Mouse (Mus musculus) small intestine, adult 2 months (tissue): Measurements from ENCODE around the gene Nectin1. TPM values are rescaled to one million over a fixed set of nuclear protein-coding genes. Genes with fewer than 3 reads are reported as not detected.
A peak's percentile ranks its signal among the peaks of the same experiment; 100 is the strongest.

Source experiments
- H3K27ac ChIP-seq: fragments of 200-500 bp; 2 replicates; pipeline ENCODE4 v1.5.1; 2012; ENCODE audit warnings: low read depth, low read length, control low read depth, inconsistent platforms; ENCODE audit not compliant: insufficient read depth
- H3K27me3 ChIP-seq: fragments of 200-500 bp; 2 replicates; pipeline ENCODE4 v1.6.1; 2012; ENCODE audit warnings: mild to moderate bottlenecking, moderate library complexity, low read length, inconsistent platforms; ENCODE audit not compliant: control insufficient read depth, insufficient read depth
- H3K36me3 ChIP-seq: fragments of 200-500 bp; 2 replicates; pipeline ENCODE4 v1.6.1; 2012; ENCODE audit warnings: mild to moderate bottlenecking, low read length, control low read depth, inconsistent platforms; ENCODE audit not compliant: control insufficient read depth, insufficient read depth
- H3K4me1 ChIP-seq: fragments of 200-500 bp; 2 replicates; pipeline ENCODE4 v1.6.1; 2012; ENCODE audit warnings: low read length, inconsistent platforms, mixed read lengths; ENCODE audit not compliant: control insufficient read depth, insufficient read depth, insufficient read length
- H3K4me3 ChIP-seq: fragments of 200-500 bp; 2 replicates; pipeline ENCODE4 v1.5.1; 2012; ENCODE audit warnings: low read depth, mild to moderate bottlenecking, control low read depth, inconsistent platforms, low read length, moderate library complexity
- CTCF ChIP-seq: fragments of 200-500 bp; IDR thresholded peaks from 2 replicates; pipeline ENCODE4 v1.5.1; 2012; ENCODE audit warnings: low read depth, mild to moderate bottlenecking, control low read depth, inconsistent platforms, low read length, moderate library complexity, mixed read lengths; ENCODE audit not compliant: insufficient replicate concordance, insufficient read length; ENCODE audit errors: extremely low read depth
- POLR2A ChIP-seq: fragments of 200-500 bp; IDR thresholded peaks from 2 replicates; pipeline ENCODE4 v1.6.1; 2012; ENCODE audit warnings: low read depth, mild to moderate bottlenecking, control low read depth, inconsistent platforms, low read length, moderate library complexity
- whole genome bisulfite sequencing: fragments of 180-500 bp; shearing (Covaris S2); methylation state at CpG from one replicate; pipeline ENCODE4 v1.1.7; 2018; 5-methylcytosine and 5-hydroxymethylcytosine counted together
- polyA plus RNA-seq: library from polyadenylated mRNA; depleted of rRNA; stranded (reverse); fragments of >200 nt; gene quantifications from 2 replicates; pipeline ENCODE4 v1.2.3, GENCODE M21; 2012

Gene Nectin1
- polyA plus RNA-seq, 1 experiment = 15.3 TPM

DNA sequence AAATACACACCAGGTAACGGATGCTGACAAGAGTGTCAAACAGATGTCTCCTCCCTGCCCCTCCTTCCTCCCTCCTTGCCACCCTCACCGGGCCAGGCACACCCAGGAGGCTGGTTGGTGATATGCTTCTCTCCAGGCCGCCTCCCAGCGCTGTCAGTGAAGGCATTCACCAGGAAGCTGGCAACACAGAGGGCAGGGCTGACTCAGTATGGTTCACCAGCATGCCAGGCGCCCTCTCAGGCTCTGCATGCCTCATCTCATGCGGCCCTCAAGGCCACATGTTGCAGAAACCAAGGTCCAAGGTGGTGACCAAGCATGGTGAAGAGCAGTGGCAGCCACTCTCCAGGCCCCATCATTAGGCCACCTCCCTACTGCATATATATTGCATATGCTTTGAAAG lies 11.9 kb upstream of the Nectin1 start:
- no peaks in the 10 kb centered on the region for H3K27me3 ChIP-seq
- H3K36me3 ChIP-seq = no peaks in the 10 kb centered on the region
- TF ChIP-seq POLR2A (no peak), CTCF (no peak)
- peaks cover 46% of the 10 kb centered on the region for H3K4me1 ChIP-seq
- H3K27ac ChIP-seq = peak overlapping the region; percentile 41
- no peak overlapping the region for H3K4me3 ChIP-seq
- WGBS = 20% methylated on average over 6 of the region's 6 CpGs

GRCm38 (mm10) chr9:43732671-43733070 lies 11.1 kb upstream of the Nectin1 start:
- Histone ChIP-seq H3K4me1 (peaks cover 48% of the 10 kb centered on the region), H3K36me3 (no peaks in the 10 kb centered on the region), H3K4me3 (no peak overlapping the region), H3K27ac (no peak overlapping the region), H3K27me3 (no peaks in the 10 kb centered on the region)
- 22% methylated on average over 8 of the region's 8 CpGs for WGBS
- TF ChIP-seq POLR2A (no peak), CTCF (no peak)

DNA sequence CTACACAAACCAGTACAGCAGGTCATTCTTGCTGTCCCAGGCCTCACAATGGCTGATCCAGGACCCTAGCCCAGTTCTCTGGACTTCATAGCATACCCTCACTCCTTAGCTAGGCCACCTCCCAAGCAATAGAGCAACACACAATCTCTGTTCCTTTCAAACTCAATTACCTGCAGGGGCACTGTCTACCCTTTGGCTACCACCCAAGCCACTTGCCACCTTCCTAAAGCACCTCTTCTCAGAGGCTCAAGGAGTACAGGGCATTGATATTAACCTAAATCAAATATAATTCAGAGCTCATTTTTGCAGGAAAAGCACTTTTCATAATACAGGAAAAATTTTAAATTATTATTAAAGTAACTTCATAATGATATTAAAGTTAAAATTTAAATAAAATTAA lies 8.8 kb upstream of the Nectin1 start:
- Histone ChIP-seq H3K4me3 (no peak overlapping the region), H3K27me3 (no peaks in the 10 kb centered on the region), H3K4me1 (peaks cover 43% of the 10 kb centered on the region)

GRCm38 (mm10) chr9:43736046-43736730 lies 7.6 kb upstream of the Nectin1 start:
- Histone ChIP-seq H3K27ac (no peak overlapping the region), H3K4me3 (no peak overlapping the region), H3K4me1 (peaks cover 37% of the 10 kb centered on the region), H3K27me3 (no peaks in the 10 kb centered on the region), H3K36me3 (no peaks in the 10 kb centered on the region)
- TF ChIP-seq CTCF (no peak), POLR2A (no peak)
- WGBS = 94% methylated on average over 9 of the region's 9 CpGs

More for the DNA sequence above, 8.8 kb upstream of the Nectin1 start:
- TF ChIP-seq CTCF (no peak), POLR2A (no peak)
- no peak overlapping the region for H3K27ac ChIP-seq
- no peaks in the 10 kb centered on the region for H3K36me3 ChIP-seq

DNA sequence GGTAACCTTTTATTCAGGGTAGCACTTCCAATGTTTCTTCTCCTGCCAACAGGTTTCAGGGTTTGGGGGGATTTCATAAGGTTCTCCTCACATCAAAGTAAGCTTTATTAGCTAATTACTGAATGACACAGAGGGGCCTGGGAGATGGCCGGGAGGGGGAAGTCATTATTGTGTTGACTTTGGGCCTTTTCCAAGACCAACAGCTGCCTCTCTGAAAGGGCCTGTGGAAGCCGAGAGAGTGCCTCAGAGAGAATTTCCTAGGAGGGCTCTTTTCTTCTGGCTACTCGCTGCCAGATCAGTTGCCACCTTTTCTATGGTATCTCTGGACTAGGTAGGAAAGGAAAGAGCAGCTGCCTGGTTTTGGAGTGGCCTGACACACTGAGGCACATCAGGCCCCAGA lies 6.5 kb upstream of the Nectin1 start:
- no peak overlapping the region for H3K4me3 ChIP-seq
- peaks cover 27% of the 10 kb centered on the region for H3K4me1 ChIP-seq
- no peaks in the 10 kb centered on the region for H3K36me3 ChIP-seq
- peak overlapping the region; percentile 73 for H3K27ac ChIP-seq
- WGBS = 11% methylated on average over 3 of the region's 3 CpGs
- no peaks in the 10 kb centered on the region for H3K27me3 ChIP-seq
- TF ChIP-seq POLR2A (no peak), CTCF (no peak)

DNA sequence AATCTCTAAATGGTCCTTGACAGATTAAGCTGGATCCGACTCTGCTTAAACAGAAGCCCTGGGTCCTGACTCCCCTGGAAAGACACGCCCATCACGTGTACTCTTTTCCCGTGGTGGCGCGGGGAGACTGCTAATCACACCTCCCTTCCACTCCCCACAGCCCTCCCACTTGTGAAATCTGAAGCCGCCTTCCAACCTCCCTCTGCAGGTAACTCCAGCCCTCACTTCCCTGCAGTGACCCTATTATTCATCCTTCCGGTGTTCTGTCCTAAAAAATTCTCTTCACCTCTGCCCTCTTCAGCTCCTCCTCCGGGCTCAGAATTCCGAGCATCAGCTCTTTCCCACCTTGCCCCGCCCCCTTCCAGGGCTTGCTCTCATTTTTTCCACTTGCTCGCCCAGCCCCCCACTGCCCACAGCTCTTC lies 5.9 kb upstream of the Nectin1 start:
- 3% methylated on average over 12 of the region's 12 CpGs for WGBS
- H3K36me3 ChIP-seq = no peaks in the 10 kb centered on the region
- no peak for TF ChIP-seq POLR2A
- no peak for TF ChIP-seq CTCF

DNA sequence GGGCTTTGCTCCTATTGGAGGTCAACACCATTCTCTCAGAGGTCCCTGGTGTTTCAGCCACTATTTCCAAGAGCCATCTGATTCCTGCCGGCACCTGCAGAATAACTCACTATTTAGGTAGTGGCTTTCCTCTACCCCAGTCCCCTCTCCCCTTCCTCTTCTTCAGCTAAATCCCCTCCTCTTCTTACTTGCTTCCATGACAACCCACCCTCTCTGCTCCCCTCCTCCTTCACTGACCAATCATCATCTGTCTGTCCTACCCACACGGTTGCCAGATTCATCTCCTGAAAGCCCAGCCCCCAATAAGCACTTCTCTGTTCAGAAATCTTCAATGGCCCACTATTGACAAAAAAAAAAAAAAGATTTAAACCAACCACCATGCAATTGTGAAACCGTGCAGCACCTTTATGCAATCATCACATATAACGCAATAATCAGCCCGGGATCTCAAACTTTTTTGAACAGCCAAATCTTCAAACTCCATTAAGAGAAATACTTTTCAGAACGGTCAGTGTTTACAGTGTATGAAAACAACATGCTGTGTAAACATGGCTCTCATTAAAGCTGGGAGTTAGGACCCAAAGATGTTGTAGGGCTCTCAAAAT lies 5.2 kb upstream of the Nectin1 start:
- Histone ChIP-seq H3K4me3 (no peak overlapping the region), H3K27me3 (no peaks in the 10 kb centered on the region), H3K27ac (no peak overlapping the region), H3K36me3 (no peaks in the 10 kb centered on the region), H3K4me1 (peaks cover 23% of the 10 kb centered on the region)
- TF ChIP-seq CTCF (no peak), POLR2A (no peak)
- 44% methylated on average over 6 of the region's 6 CpGs for WGBS

More for the DNA sequence above, 5.9 kb upstream of the Nectin1 start:
- H3K4me3 ChIP-seq = no peak overlapping the region
- H3K27me3 ChIP-seq = no peaks in the 10 kb centered on the region
- H3K27ac ChIP-seq = peak overlapping the region; percentile 73
- H3K4me1 ChIP-seq = peaks cover 26% of the 10 kb centered on the region
